Mouse (Mus musculus) liver, adult (tissue): ENCODE data around the gene Mtx1.

Experiments used
- GATA4 ChIP-seq: IDR thresholded peaks from 2 replicates; pipeline ENCODE4 v1.6.1; 2014; ENCODE audit warnings: mild to moderate bottlenecking, low read length; ENCODE audit not compliant: insufficient replicate concordance

The Mtx1 gene

DNA sequence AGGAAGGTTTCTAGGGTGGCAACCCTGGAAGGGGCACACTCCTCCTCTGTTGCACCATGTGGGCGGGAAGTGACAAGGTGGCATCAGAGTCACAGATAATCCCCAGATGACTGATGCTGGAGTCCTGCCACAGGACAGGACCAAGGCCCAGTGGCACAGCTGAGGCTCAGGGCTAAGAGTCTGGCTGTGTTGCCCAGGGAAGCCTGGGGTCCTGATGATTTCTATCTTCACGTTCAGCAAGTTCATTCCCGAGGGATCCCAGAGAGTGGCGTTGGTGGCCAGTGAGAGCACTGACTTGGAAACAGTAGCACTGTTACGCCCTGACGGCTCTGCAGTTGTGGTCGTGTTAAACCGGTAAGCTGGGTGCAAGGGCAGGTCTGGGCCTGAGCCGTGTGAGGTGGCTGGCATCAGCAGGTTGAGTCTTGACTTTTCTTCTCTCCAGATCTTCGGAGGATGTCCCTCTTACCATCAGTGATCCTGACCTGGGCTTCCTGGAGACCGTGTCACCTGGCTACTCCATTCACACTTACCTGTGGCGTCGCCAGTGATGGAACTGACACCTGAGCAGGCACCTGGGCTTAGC lies 18.7 kb downstream of the Mtx1 start:
- no peak for TF ChIP-seq GATA4

DNA sequence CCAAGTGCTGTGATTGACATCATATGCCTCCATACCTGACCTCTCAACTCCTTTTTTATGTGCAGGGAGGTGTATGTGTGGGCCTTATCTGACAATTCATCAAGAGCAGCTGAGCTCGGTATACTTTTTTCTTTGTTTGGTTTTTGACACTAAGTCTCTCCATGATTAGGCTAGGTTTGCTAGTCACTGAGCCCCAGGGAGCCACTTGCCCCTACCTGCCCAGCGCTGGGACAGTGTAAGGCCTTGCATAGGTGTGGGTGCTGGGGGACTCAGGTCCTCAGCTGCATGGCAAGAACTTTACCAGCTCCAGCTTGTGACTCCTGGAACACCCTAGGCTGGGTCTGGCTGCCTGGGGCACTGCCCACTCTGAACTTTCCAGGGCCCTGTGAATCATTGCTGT lies 20.2 kb downstream of the Mtx1 start:
- TF ChIP-seq GATA4: no peak

GRCm38 (mm10) chr3:89206079-89206478 lies 20.8 kb downstream of the Mtx1 start:
- no peak for TF ChIP-seq GATA4

DNA sequence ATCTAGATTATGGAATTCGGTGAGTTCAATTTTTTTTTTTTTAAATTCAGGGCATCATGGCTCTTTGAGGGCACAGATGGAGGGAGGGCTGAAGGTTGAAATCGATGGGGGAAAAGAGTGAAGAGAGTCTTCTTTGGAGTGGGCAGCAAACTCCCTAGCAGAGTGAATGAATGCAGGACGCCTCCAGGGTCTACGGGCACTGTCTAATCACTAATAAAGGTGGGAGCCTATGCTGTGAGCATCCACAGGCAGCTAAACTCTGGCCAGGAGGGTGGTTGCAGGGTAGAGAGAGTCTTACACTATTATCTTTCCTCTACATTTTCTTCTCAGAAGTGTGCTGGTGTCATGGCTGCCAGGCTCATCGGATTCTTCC lies 23.8 kb downstream of the Mtx1 start:
- TF ChIP-seq GATA4: no peak

GRCm38 (mm10) chr3:89202253-89203141 lies 24.4 kb downstream of the Mtx1 start, which contains the start of gene Gba:
Gba (plus strand) TSS chr3:89202928.
- no peak for TF ChIP-seq GATA4

DNA sequence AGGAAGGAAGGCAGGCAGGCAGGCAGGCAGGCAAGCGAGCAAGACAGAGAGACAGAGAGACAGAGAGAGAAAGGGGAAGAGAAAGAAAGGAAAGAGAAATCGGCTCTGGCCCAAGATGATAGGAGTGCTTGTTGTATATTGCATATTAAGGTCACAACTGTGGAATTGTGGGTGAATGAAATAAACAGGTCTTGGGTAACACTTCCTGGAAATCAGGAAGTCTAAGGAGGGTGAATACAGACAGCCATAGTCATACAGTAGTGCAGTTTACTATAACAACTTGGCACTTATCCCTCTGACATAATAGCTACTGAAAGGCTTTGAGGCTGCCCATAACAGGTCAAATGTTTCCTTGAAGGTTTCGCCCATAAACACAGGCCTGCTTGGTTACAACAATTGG lies 27.0 kb downstream of the Mtx1 start:
- TF ChIP-seq GATA4: no peak

- TF ChIP-seq GATA4: no peak; the same call in 1 of the 2 replicates
Observed at GRCm38 (mm10) chr3:89195979-89196877, 30.7 kb downstream of the Mtx1 start.

- TF ChIP-seq GATA4: no peak
Observed at GRCm38 (mm10) chr3:89193853-89194252, 33.0 kb downstream of the Mtx1 start.

GRCm38 (mm10) chr3:89193351-89193750 lies 33.5 kb downstream of the Mtx1 start:
- no peak for TF ChIP-seq GATA4

DNA sequence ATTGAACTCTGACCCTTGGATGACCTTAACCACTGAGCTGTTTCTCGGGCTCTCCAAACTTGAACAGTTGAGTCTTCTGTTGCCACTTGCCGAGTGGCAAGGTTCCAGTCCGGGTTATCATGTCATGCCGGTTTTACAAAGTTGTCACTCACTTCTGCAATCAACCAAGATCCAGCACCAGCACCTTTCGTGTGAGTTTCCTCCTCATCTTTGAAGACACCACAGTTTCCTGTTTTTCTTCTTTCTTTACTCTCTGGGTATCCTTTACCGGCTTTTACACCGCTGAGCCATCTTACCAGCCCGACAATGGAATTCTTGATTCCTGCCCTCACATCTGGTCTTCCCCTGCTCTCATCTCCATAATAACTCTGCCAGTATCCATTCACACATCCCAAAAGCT lies 36.5 kb downstream of the Mtx1 start:
- no peak for TF ChIP-seq GATA4

DNA sequence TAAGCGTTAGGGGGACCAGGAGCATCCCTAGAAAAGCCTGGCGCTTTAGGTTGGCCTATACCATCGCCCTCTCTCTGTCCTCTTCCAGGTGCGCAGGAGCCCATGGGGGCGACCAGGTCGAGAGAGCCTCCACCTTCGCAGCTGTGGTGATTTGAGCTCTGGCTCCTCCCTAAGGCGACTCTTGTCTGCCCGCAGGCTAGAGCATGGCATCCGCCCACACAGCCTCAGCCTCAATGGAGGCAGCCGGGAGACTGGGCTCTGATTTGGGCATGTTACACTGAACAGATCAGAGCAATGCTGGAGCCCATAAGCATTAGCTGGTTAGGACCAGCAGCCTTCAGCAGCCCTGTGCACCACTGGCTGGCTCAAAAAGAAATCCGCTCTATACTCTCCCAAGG lies 38.4 kb downstream of the Mtx1 start:
- TF ChIP-seq GATA4: no peak

- TF ChIP-seq GATA4: no peak
Observed at GRCm38 (mm10) chr3:89187690-89188477, 39.0 kb downstream of the Mtx1 start.

- TF ChIP-seq GATA4: no peak
Observed at GRCm38 (mm10) chr3:89187197-89187596, 39.7 kb downstream of the Mtx1 start.

DNA sequence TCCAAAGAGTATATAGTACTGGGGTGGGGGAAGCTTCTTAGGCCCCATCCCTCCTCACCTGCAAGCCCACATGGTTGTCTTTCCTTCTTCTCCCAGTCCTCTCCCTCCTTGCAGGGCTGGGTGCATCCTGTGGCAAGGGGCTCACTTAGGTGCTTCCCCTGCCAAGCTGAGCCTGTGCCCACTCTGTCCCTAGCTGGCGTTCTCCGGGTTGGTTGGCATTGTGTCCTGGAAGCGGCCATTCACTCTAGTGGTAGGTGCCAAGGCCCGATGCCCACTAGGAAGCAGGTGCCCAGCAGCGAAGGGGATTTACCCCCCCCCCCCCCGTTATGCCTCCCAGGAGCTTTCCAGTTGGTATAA lies 43.0 kb downstream of the Mtx1 start:
- no peak for TF ChIP-seq GATA4

- no peak for TF ChIP-seq GATA4
Observed at GRCm38 (mm10) chr3:89183058-89183958, 43.6 kb downstream of the Mtx1 start, which contains the start of gene Fam189b. Fam189b (plus strand) TSS chr3:89183143.
